In the genomic region with DNA sequence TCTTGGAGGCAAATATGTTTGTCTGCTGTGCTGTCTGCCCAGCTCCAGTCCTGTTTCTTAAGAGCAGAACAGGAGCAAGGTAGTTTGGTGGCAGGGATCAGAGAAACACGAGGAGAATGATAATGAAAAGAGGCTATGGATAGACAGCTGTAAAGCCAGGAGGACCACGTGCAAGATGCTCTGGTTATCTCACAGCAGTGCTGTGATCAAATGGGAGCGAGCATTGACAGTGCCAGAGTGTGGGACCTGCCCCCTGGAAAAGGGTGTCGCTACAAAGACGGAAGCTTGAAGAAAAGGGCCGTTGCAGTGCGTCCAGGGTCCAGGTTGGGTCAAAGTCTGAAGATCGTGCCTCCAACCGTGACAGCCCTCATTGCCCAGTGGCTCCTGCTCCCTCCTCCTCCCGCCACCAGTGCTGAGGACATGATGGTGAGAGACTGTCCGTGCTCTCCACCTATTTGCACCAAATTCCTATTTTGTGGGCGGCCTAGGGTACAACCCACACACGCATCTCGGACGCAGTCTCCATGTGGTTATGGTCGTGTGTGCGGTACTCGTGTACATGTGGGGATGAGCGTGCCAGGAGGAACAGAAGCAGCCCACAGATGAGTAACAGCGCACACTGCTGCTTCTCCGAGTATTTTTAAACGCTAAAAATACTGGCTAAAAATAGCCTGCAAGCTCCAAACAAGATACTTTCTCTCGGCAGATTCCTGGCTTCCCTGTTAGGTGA, we compare ENCODE assay signal across 9 mouse cellular contexts. TPM values are rescaled to one million over a fixed set of nuclear protein-coding genes. Genes with fewer than 3 reads are reported as not detected.
DNase-seq lines count a peak whose midpoint lies in the region; ATAC-seq and TF ChIP-seq lines count a peak whose summit lies in the region.
"Had no signal": no experiment of that assay in that cellular context is flagged by ENCODE, and none has a peak within 500 bp of the region (broad histone marks: within the 10 kb centered on the region; RNA-seq: fewer than 3 reads in every experiment).

No protein-coding gene starts in this region.

- no peak overlapping the region for H3K9ac ChIP-seq in embryonic facial prominence, embryonic 11.5 days (replicated peaks; ENCODE audit: low read length)
- H3K9ac ChIP-seq in hindbrain, embryonic 13.5 days, result no peak overlapping the region; the same call in 1 of the 2 replicates

- TF ChIP-seq POLR2A in olfactory bulb, adult 2 months (IDR thresholded peaks at IDR 0.05; ENCODE audit: insufficient read depth, low read depth, low read length), result no peak

- intact Hi-C loops in left cerebral cortex, postnatal 36 days (cut with DNase I), result loop anchor here (2.0 kb wide), 1 partner anchor 17 kb away; a partner anchor contains a TSS

- H3K27me3 ChIP-seq in embryonic facial prominence, embryonic 11.5 days (ENCODE audit: control insufficient read depth, insufficient read depth, low read length), result peaks cover 6% of the 10 kb centered on the region
- peaks cover 56% of the 10 kb centered on the region for H3K27me3 ChIP-seq in hindbrain, embryonic 13.5 days

- ATAC-seq in embryonic facial prominence, embryonic 11.5 days (replicated peaks; ENCODE audit: insufficient number of reproducible peaks, low FRiP score, low TSS enrichment, low read depth), result no peak
- no peak for ATAC-seq in hindbrain, embryonic 13.5 days (ENCODE audit: low FRiP score)

- peaks cover 6% of the 10 kb centered on the region for H3K4me1 ChIP-seq in embryonic facial prominence, embryonic 11.5 days (ENCODE audit: control insufficient read depth, insufficient read depth, low read length)
- H3K4me1 ChIP-seq in hindbrain, embryonic 13.5 days (replicated peaks), result peaks cover 45% of the 10 kb centered on the region
- H3K4me1 ChIP-seq in olfactory bulb, adult 2 months (ENCODE audit: control insufficient read depth, insufficient read depth, low read length), result peaks cover 48% of the 10 kb centered on the region

- no peak overlapping the region for H3K4me3 ChIP-seq in embryonic facial prominence, embryonic 11.5 days (ENCODE audit: low read depth, low read length)
- H3K4me3 ChIP-seq in hindbrain, embryonic 13.5 days, result peak overlapping the region; percentile 56
- peak overlapping the region; percentile 78 for H3K4me3 ChIP-seq in olfactory bulb, adult 2 months (ENCODE audit: insufficient read depth, low read depth, low read length)

- H3K27ac ChIP-seq in embryonic facial prominence, embryonic 11.5 days (replicated peaks; ENCODE audit: low read depth, low read length), result no peak overlapping the region
- no peak overlapping the region for H3K27ac ChIP-seq in hindbrain, embryonic 13.5 days
- H3K27ac ChIP-seq in olfactory bulb, adult 2 months (ENCODE audit: insufficient read depth, low read depth, low read length), result peak overlapping the region; percentile 94

- no peaks in the 10 kb centered on the region for H3K9me3 ChIP-seq in embryonic facial prominence, embryonic 11.5 days (replicated peaks; ENCODE audit: control insufficient read depth, low read length)
- H3K9me3 ChIP-seq in hindbrain, embryonic 13.5 days, result no peaks in the 10 kb centered on the region

- H3K4me2 ChIP-seq in embryonic facial prominence, embryonic 11.5 days (ENCODE audit: low read depth, low read length), result peak overlapping the region; percentile 97; the same call in 1 of the 2 replicates
- H3K4me2 ChIP-seq in hindbrain, embryonic 13.5 days, result peak overlapping the region; percentile 98

- peak; percentile 72 to 86 for DNase-seq in left cerebral cortex, adult 18-20 months (ENCODE audit: low spot score in 2 of 2)
- no peak for DNase-seq in left cerebral cortex, adult 11 months (ENCODE audit: low spot score)
- no peak for DNase-seq in embryonic facial prominence, embryonic 11.5 days (ENCODE audit: low spot score)
- peak; percentile 84 to 87 for DNase-seq in left cerebral cortex, postnatal 36 days (ENCODE audit: low spot score in 2 of 2)
- DNase-seq in thymus, adult 18-20 months, result no peak
- no peak for DNase-seq in spleen, postnatal 36 days (ENCODE audit: low spot score in 2 of 2)

- 7% methylated on average over 23 of the region's 23 CpGs for WGBS in embryonic facial prominence, embryonic 11.5 days
- WGBS in hindbrain, embryonic 13.5 days, result 10% methylated on average over 23 of the region's 23 CpGs
- WGBS in olfactory bulb, adult 2 months, result 12% methylated on average over 23 of the region's 23 CpGs

- no peak for TF ChIP-seq CTCF in olfactory bulb, adult 2 months (IDR thresholded peaks at IDR 0.05; ENCODE audit: insufficient read depth, low read depth, low read length)

- no peaks in the 10 kb centered on the region for H3K36me3 ChIP-seq in embryonic facial prominence, embryonic 11.5 days (replicated peaks; ENCODE audit: control insufficient read depth, insufficient read depth, low read depth, low read length)
- no peaks in the 10 kb centered on the region for H3K36me3 ChIP-seq in hindbrain, embryonic 13.5 days

RNA-seq across cellular contexts. Expression of a gene that starts 16.7 kb away (rescaled TPM):
- total RNA-seq in left cerebral cortex, adult 18-20 months (2021), result 10 to 100 TPM; 79.1 to 86.3 TPM
- 12.7 and 13.1 TPM in 2 replicates for polyA plus RNA-seq in embryonic facial prominence, embryonic 11.5 days (2014; fragmentation: Nextera tagmentation; extraction: Ambion mirVana)
- polyA plus RNA-seq in hindbrain, embryonic 13.5 days (2015; fragmentation: Nextera tagmentation; extraction: Ambion mirVana), result 8.1 and 12.2 TPM in 2 replicates
- 100 to 1,000 TPM; 110 to 113 TPM for total RNA-seq in left cerebral cortex, postnatal 36 days (2021)
- polyA plus RNA-seq in olfactory bulb, adult 2 months (2012; ENCODE audit: insufficient read depth, insufficient read length, low replicate concordance, missing spikeins), result not detected in 2 replicates

RNA-seq across cellular contexts. Expression of a gene that starts 18.0 kb away (rescaled TPM):
- total RNA-seq in left cerebral cortex, adult 18-20 months (2021), result under 1 TPM in 1 of 2 experiments, not detected in 1; 0.16 TPM
- polyA plus RNA-seq in embryonic facial prominence, embryonic 11.5 days (2014; fragmentation: Nextera tagmentation; extraction: Ambion mirVana), result 0.17 and 0.32 TPM in 2 replicates
- polyA plus RNA-seq in hindbrain, embryonic 13.5 days (2015; fragmentation: Nextera tagmentation; extraction: Ambion mirVana), result 0.22 TPM in 1 of 2 replicates, not detected in the other
- total RNA-seq in left cerebral cortex, postnatal 36 days (2021), result under 1 TPM in 1 of 2 experiments, not detected in 1; 0.22 TPM
- not detected in 2 replicates for polyA plus RNA-seq in olfactory bulb, adult 2 months (2012; ENCODE audit: insufficient read depth, insufficient read length, low replicate concordance, missing spikeins)
- polyA plus RNA-seq: large intestine, adult 2 months had no signal

RNA-seq across cellular contexts. Expression of a gene that starts 23.5 kb away (rescaled TPM):
- 10 to 100 TPM; 18.1 to 23.2 TPM for total RNA-seq in left cerebral cortex, adult 18-20 months (2021)
- polyA plus RNA-seq in embryonic facial prominence, embryonic 11.5 days (2014; fragmentation: Nextera tagmentation; extraction: Ambion mirVana), result 0.53 and 0.56 TPM in 2 replicates
- polyA plus RNA-seq in hindbrain, embryonic 13.5 days (2015; fragmentation: Nextera tagmentation; extraction: Ambion mirVana), result 3.2 and 5.3 TPM in 2 replicates
- total RNA-seq in left cerebral cortex, postnatal 36 days (2021), result 10 to 100 TPM; 15.1 to 19.3 TPM
- not detected in 2 replicates for polyA plus RNA-seq in olfactory bulb, adult 2 months (2012; ENCODE audit: insufficient read depth, insufficient read length, low replicate concordance, missing spikeins)

RNA-seq across cellular contexts. Expression of a gene that starts 29.7 kb away (rescaled TPM):
- total RNA-seq in left cerebral cortex, adult 18-20 months (2021), result under 1 TPM; 0.14 to 0.42 TPM
- polyA plus RNA-seq in embryonic facial prominence, embryonic 11.5 days (2014; fragmentation: Nextera tagmentation; extraction: Ambion mirVana), result 0.08 TPM in 1 of 2 replicates, not detected in the other
- 0.12 and 0.49 TPM in 2 replicates for polyA plus RNA-seq in hindbrain, embryonic 13.5 days (2015; fragmentation: Nextera tagmentation; extraction: Ambion mirVana)
- total RNA-seq in left cerebral cortex, postnatal 36 days (2021), result 1 to 10 TPM in 1 of 2 experiments, not detected in 1; 1.0 TPM
- polyA plus RNA-seq in olfactory bulb, adult 2 months (2012; ENCODE audit: insufficient read depth, insufficient read length, low replicate concordance, missing spikeins), result not detected in 2 replicates
- polyA plus RNA-seq: large intestine, adult 2 months had no signal

RNA-seq across cellular contexts. Expression of a gene that starts 29.8 kb away (rescaled TPM):
- 10 to 100 TPM; 28.7 to 31.9 TPM for total RNA-seq in left cerebral cortex, adult 18-20 months (2021)
- polyA plus RNA-seq in embryonic facial prominence, embryonic 11.5 days (2014; fragmentation: Nextera tagmentation; extraction: Ambion mirVana), result 59.5 and 65.9 TPM in 2 replicates
- 27.9 and 29.2 TPM in 2 replicates for polyA plus RNA-seq in hindbrain, embryonic 13.5 days (2015; fragmentation: Nextera tagmentation; extraction: Ambion mirVana)
- 10 to 100 TPM; 29.2 to 35.7 TPM for total RNA-seq in left cerebral cortex, postnatal 36 days (2021)
- 257 TPM in 1 of 2 replicates, not detected in the other for polyA plus RNA-seq in olfactory bulb, adult 2 months (2012; ENCODE audit: insufficient read depth, insufficient read length, low replicate concordance, missing spikeins)

Comparison
In these comparisons a context has a peak if more than half of its experiments do, and no peak if none do; other contexts are left out.
1. DNase-seq: peak in left cerebral cortex, adult 18-20 months (2 of 2) and left cerebral cortex, postnatal 36 days (2 of 2); none in left cerebral cortex, adult 11 months (single experiment), embryonic facial prominence, embryonic 11.5 days (single experiment), thymus, adult 18-20 months (0 of 2) and spleen, postnatal 36 days (0 of 2).